Mouse (Mus musculus) myocyte (in vitro differentiated cells): ENCODE measurements around the gene AC161166.1.

Experiments used
- CEBPB ChIP-seq: IDR thresholded peaks from 2 replicates; pipeline ENCODE4 v1.6.1; 2011; ENCODE audit warnings: mild to moderate bottlenecking, moderate library complexity; ENCODE audit not compliant: poor library complexity, insufficient read depth, severe bottlenecking
- E2F4 ChIP-seq: IDR thresholded peaks from one replicate; pipeline ENCODE4 v1.6.1; 2011; ENCODE audit warnings: mild to moderate bottlenecking, control low read depth, moderate library complexity; ENCODE audit not compliant: insufficient read depth
- MAX ChIP-seq: IDR thresholded peaks from one replicate; pipeline ENCODE4 v1.6.1; 2011; ENCODE audit warnings: low read depth, mild to moderate bottlenecking, control low read depth
- MYOG ChIP-seq, 3 experiments: IDR thresholded peaks; one replicate each; pipeline ENCODE4 v1.6.1; 2011; ENCODE audit warnings: control low read depth in 2 of 3, low read depth in 2 of 3, mild to moderate bottlenecking in 2 of 3; ENCODE audit not compliant: insufficient read length in 2 of 3, control insufficient read depth in 1 of 3, insufficient read depth in 1 of 3
- POLR2A ChIP-seq: IDR thresholded peaks from one replicate; pipeline ENCODE4 v1.6.1; 2011; ENCODE audit warnings: low read depth, mild to moderate bottlenecking, control low read depth, moderate library complexity; ENCODE audit not compliant: insufficient read length
- TCF12 ChIP-seq: IDR thresholded peaks from one replicate; pipeline ENCODE4 v1.6.1; 2011; ENCODE audit warnings: mild to moderate bottlenecking, control low read depth; ENCODE audit not compliant: poor library complexity, insufficient read depth, severe bottlenecking
- TCF3 ChIP-seq: IDR thresholded peaks from one replicate; pipeline ENCODE4 v1.6.1; 2011; ENCODE audit warnings: low read depth, control low read depth; ENCODE audit not compliant: insufficient read length
- USF1 ChIP-seq: IDR thresholded peaks from one replicate; pipeline ENCODE4 v1.6.1; 2011; ENCODE audit warnings: low read depth, mild to moderate bottlenecking, control low read depth, moderate library complexity

DNA sequence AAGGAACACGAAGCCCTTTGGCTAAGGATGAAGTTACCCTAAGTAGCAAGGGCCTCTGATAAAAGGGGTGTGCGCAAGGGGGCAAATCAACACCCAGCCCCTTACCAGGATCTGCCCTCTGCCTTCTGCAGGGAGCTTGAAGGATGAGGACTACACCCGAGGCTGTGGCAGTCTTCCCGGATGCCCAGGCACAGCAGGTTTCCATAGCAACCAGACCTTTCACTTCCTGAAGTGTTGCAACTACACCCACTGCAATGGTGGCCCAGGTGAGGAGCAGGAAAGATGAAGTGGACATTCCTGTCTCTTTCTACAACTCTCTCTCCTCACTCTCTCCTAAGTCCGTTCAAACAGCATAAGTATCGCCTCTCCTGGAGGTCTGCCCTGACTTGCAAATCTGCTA lies 39.8 kb downstream of the AC161166.1 start:
- no peak for TF ChIP-seq CEBPB
- TF ChIP-seq POLR2A = no peak
- TF ChIP-seq TCF12 = no peak
- no peak for TF ChIP-seq MAX
- TF ChIP-seq TCF3 = no peak
- no peak for TF ChIP-seq E2F4
- no peak for TF ChIP-seq MYOG (IDR thresholded peaks at IDR 0.05; ENCODE audit: control insufficient read depth in 1 of 3, insufficient read depth in 1 of 3, insufficient read length in 2 of 3, low read depth in 2 of 3)
- TF ChIP-seq USF1 = no peak
